Mouse (Mus musculus): ENCODE measurements around the gene Hoxa3.

GRCm38 (mm10) chr6:52232568-52232965 is 19.4 kb upstream of the Hoxa3 start:
- TF ChIP-seq CTCF (IDR thresholded peaks at IDR 0.05; ENCODE audit: insufficient read depth, low read length) = no peak
- no peak for TF ChIP-seq POLR2A (IDR thresholded peaks at IDR 0.05; ENCODE audit: borderline replicate concordance, extremely low read depth, low read depth, low read length)

Measured in lung, adult 2 months (tissue).